Mouse (Mus musculus) testis, adult 2 months (tissue): ENCODE results near the gene Phf21a. TPM values are rescaled to one million over a fixed set of nuclear protein-coding genes. Genes with fewer than 3 reads are reported as not detected.
"Not testable (repeated sequence)": the region's sequence is repeated elsewhere in the genome, so short reads cannot be mapped to it uniquely, and the experiment has no call there.

ENCODE experiments used
- H3K27ac ChIP-seq: fragments of 200-500 bp; 2 replicates; pipeline ENCODE4 v1.5.1; 2012; ENCODE audit warnings: low read depth, low read length; ENCODE audit not compliant: control insufficient read depth, insufficient read depth
- H3K27me3 ChIP-seq: fragments of 200-500 bp; 2 replicates; pipeline ENCODE4 v1.6.1; 2012; ENCODE audit warnings: mild to moderate bottlenecking, low read length, moderate library complexity; ENCODE audit not compliant: control insufficient read depth, insufficient read depth
- H3K36me3 ChIP-seq: fragments of 200-500 bp; 2 replicates; pipeline ENCODE4 v1.6.1; 2012; ENCODE audit warnings: mild to moderate bottlenecking, low read length; ENCODE audit not compliant: control insufficient read depth, insufficient read depth
- H3K4me1 ChIP-seq: fragments of 200-500 bp; 2 replicates; pipeline ENCODE4 v1.6.1; 2012; ENCODE audit warnings: low read length; ENCODE audit not compliant: control insufficient read depth, insufficient read depth
- H3K4me3 ChIP-seq: fragments of 200-500 bp; 2 replicates; pipeline ENCODE4 v1.5.1; 2012; ENCODE audit warnings: low read depth, mild to moderate bottlenecking, low read length, moderate library complexity, mixed read lengths; ENCODE audit not compliant: control insufficient read depth
- CTCF ChIP-seq: fragments of 200-500 bp; IDR thresholded peaks from 2 replicates; pipeline ENCODE4 v1.5.1; 2012; ENCODE audit warnings: low read depth, mild to moderate bottlenecking, inconsistent platforms, low read length, moderate library complexity; ENCODE audit not compliant: control insufficient read depth, insufficient read depth, insufficient replicate concordance
- POLR2A ChIP-seq: fragments of 200-500 bp; IDR thresholded peaks from 2 replicates; pipeline ENCODE4 v1.6.1; 2012; ENCODE audit warnings: low read depth, mild to moderate bottlenecking, inconsistent platforms, low read length, moderate library complexity; ENCODE audit not compliant: control insufficient read depth
- polyA plus RNA-seq: library from polyadenylated mRNA; depleted of rRNA; stranded (reverse); fragments of >200 nt; gene quantifications from 2 replicates; pipeline ENCODE4 v1.2.3, GENCODE M21; 2012

Gene Phf21a
- polyA plus RNA-seq, 1 experiment = 78.4 TPM

- Histone ChIP-seq H3K4me3 (peak overlapping the region; percentile 27; the same call in 1 of the 2 replicates), H3K27me3 (no peaks in the 10 kb centered on the region), H3K36me3 (no peaks in the 10 kb centered on the region), H3K27ac (no peak overlapping the region), H3K4me1 (peaks cover 4% of the 10 kb centered on the region)
- TF ChIP-seq POLR2A (no peak), CTCF (no peak)
These were observed 16.7 kb upstream of the Phf21a start for GRCm38 (mm10) chr2:92076086-92076692.

DNA sequence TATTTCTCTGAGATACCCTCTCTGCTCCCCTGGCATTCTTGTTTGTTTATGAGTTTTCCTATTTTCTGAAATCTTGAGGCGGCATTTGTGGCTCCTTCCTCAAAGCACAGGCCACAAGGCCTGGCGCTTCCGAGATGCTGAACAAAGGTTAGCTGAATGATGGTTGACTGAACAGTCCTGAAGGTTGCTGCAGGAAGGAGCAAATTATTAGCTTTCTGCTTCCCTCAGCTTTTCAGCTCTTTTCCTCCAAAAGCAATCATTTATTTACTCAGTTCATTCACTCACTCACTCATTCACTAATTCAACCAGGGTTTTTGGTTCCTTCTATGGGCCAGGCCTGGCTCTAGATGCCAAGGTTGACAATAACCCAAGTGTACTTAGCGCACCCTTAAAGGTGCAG is 10.7 kb upstream of the Phf21a start:
- TF ChIP-seq POLR2A (no peak), CTCF (no peak)
- no peak overlapping the region for H3K4me3 ChIP-seq
- H3K4me1 ChIP-seq = no peaks in the 10 kb centered on the region
- H3K27me3 ChIP-seq = no peaks in the 10 kb centered on the region
- no peaks in the 10 kb centered on the region for H3K36me3 ChIP-seq
- no peak overlapping the region for H3K27ac ChIP-seq

DNA sequence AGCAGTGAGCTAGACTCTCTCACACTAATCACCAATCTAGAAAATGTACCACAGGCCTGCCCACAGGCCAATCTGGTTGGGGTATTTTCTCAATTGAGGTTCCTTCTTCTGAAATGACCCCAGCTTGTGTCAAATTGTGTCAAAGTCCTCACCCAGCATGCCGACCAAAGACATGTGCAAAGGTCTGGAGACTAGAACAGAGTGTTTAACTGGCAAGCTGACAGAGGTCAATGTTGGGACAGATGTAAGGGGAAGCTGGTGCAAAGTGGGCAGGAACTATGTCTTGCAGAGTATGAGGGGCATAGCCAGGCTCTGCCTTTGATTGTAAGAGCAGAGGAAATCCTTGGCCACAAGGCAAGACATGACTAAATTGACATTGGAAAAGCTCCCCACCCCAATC is 7.2 kb upstream of the Phf21a start:
- Histone ChIP-seq H3K27me3 (no peaks in the 10 kb centered on the region), H3K36me3 (no peaks in the 10 kb centered on the region), H3K4me1 (no peaks in the 10 kb centered on the region), H3K4me3 (no peak overlapping the region), H3K27ac (no peak overlapping the region)
- no peak for TF ChIP-seq CTCF

DNA sequence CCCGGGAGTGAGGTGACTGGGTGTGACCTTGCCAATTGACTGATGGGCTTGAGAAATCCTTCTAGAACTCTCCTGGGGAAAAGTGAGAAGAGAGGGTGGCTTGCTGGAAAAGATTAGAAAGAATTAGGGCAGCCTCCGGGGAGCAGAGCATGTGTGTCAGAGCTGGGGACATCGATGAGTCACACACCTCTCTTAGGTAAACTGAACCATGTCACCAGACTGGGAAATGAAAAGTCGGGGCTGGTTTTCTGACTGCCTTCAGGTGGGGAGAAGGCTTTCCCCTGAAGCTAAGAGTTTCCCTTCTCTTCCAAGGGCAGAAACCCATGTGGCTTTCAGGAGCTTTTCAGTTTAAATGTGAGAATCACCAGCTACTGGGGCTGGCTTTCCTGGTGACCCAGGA is 5.9 kb upstream of the Phf21a start:
- H3K36me3 ChIP-seq = no peaks in the 10 kb centered on the region
- no peak overlapping the region for H3K4me3 ChIP-seq
- H3K27me3 ChIP-seq = no peaks in the 10 kb centered on the region
- H3K27ac ChIP-seq = no peak overlapping the region
- no peaks in the 10 kb centered on the region for H3K4me1 ChIP-seq
- TF ChIP-seq CTCF = no peak
- TF ChIP-seq POLR2A = no peak

GRCm38 (mm10) chr2:92089782-92090181 is 3.1 kb upstream of the Phf21a start:
- no peaks in the 10 kb centered on the region for H3K36me3 ChIP-seq
- no peak overlapping the region for H3K4me3 ChIP-seq
- no peaks in the 10 kb centered on the region for H3K27me3 ChIP-seq
- no peak for TF ChIP-seq CTCF
- no peak for TF ChIP-seq POLR2A
- no peaks in the 10 kb centered on the region for H3K4me1 ChIP-seq
- no peak overlapping the region for H3K27ac ChIP-seq

GRCm38 (mm10) chr2:92093503-92093902 is 586 bp downstream of the Phf21a start:
- H3K36me3 ChIP-seq, H3K4me3 ChIP-seq, H3K4me1 ChIP-seq, H3K27ac ChIP-seq, H3K27me3 ChIP-seq: not testable (repeated sequence)

DNA sequence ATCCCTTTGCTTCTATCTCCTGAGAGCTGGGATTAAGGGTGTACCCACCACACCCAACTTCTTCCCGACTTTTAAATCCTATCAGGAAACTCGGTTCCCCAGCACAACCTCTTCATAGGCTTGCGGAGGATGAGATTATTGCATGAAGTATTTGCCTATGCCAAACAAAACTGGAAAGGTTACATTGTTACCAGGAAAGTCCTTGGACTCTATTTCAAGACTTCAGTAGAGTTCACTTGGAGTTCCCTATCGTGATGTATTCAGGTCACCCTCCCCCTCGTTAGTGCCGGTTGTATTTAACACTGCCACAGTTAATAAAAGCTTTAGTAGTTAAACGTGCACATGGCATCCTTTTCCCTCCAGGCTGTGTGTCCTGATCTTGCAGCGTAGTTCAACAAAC is 1.2 kb downstream of the Phf21a start:
- Histone ChIP-seq H3K27me3 (no peaks in the 10 kb centered on the region), H3K4me3 (peak overlapping the region; percentile 41; the same call in 1 of the 2 replicates), H3K27ac (no peak overlapping the region), H3K4me1 (no peaks in the 10 kb centered on the region), H3K36me3 (no peaks in the 10 kb centered on the region)
- TF ChIP-seq POLR2A = no peak
- no peak for TF ChIP-seq CTCF

GRCm38 (mm10) chr2:92100768-92101167 is 7.9 kb downstream of the Phf21a start:
- H3K36me3 ChIP-seq = no peaks in the 10 kb centered on the region
- H3K4me3 ChIP-seq = no peak overlapping the region
- no peak overlapping the region for H3K27ac ChIP-seq
- H3K27me3 ChIP-seq = no peaks in the 10 kb centered on the region
- no peaks in the 10 kb centered on the region for H3K4me1 ChIP-seq
- TF ChIP-seq CTCF = no peak
- TF ChIP-seq POLR2A = no peak
